Mouse (Mus musculus): ENCODE measurements at regions not wholly inside any gene's neighbourhood (a gene's known extent, or its start where the extent isn't known, plus 50 kb on each side); places are given as distances from the start of the nearest gene placed in this dataset.

- no peak for ATAC-seq (ENCODE audit: insufficient number of reproducible peaks, low FRiP score, low TSS enrichment, low read depth)
- no peak overlapping the region for H3K4me3 ChIP-seq
- H3K27ac ChIP-seq, result no peak overlapping the region
- no peaks in the 10 kb centered on the region for H3K27me3 ChIP-seq
- no peak overlapping the region for H3K4me2 ChIP-seq
- no peak overlapping the region for H3K9ac ChIP-seq
- H3K9me3 ChIP-seq, result no peaks in the 10 kb centered on the region
- H3K36me3 ChIP-seq, result no peaks in the 10 kb centered on the region
- 76% methylated on average over 3 of the region's 3 CpGs for WGBS
- no peaks in the 10 kb centered on the region for H3K4me1 ChIP-seq
These were observed 317.4 kb downstream of the Gm10184 start for GRCm38 (mm10) chr17:89592826-89593225.

GRCm38 (mm10) chr17:89559506-89559905 is 350.7 kb downstream of the Gm10184 start:
- Histone ChIP-seq H3K36me3 (no peaks in the 10 kb centered on the region), H3K9me3 (no peaks in the 10 kb centered on the region), H3K4me1 (no peaks in the 10 kb centered on the region), H3K27me3 (no peaks in the 10 kb centered on the region), H3K4me3 (no peak overlapping the region), H3K27ac (no peak overlapping the region), H3K4me2 (no peak overlapping the region), H3K9ac (no peak overlapping the region)
- ATAC-seq (ENCODE audit: insufficient number of reproducible peaks, low FRiP score, low TSS enrichment, low read depth), result no peak

- Histone ChIP-seq H3K27me3 (no peaks in the 10 kb centered on the region), H3K27ac (no peak overlapping the region), H3K9me3 (no peaks in the 10 kb centered on the region), H3K4me3 (no peak overlapping the region), H3K9ac (no peak overlapping the region), H3K4me1 (no peaks in the 10 kb centered on the region), H3K4me2 (no peak overlapping the region), H3K36me3 (no peaks in the 10 kb centered on the region)
- no peak for ATAC-seq (ENCODE audit: insufficient number of reproducible peaks, low FRiP score, low TSS enrichment, low read depth)
- WGBS, result 63% methylated on average over 1 of the region's 1 CpGs
These were observed 354.3 kb upstream of the Fshr start for GRCm38 (mm10) chr17:89554754-89555153.

GRCm38 (mm10) chr17:89553597-89553996 is 353.1 kb upstream of the Fshr start:
- Histone ChIP-seq H3K27ac (no peak overlapping the region), H3K4me3 (no peak overlapping the region), H3K27me3 (no peaks in the 10 kb centered on the region), H3K9me3 (no peaks in the 10 kb centered on the region), H3K4me1 (no peaks in the 10 kb centered on the region), H3K9ac (no peak overlapping the region), H3K36me3 (no peaks in the 10 kb centered on the region), H3K4me2 (no peak overlapping the region)
- whole genome bisulfite sequencing, result 41% methylated on average over 3 of the region's 3 CpGs
- no peak for ATAC-seq (ENCODE audit: insufficient number of reproducible peaks, low FRiP score, low TSS enrichment, low read depth)

GRCm38 (mm10) chr17:89550758-89551157 is 350.3 kb upstream of the Fshr start:
- no peaks in the 10 kb centered on the region for H3K9me3 ChIP-seq
- no peak for ATAC-seq (ENCODE audit: insufficient number of reproducible peaks, low FRiP score, low TSS enrichment, low read depth)
- H3K36me3 ChIP-seq, result no peaks in the 10 kb centered on the region
- no peak overlapping the region for H3K27ac ChIP-seq
- no peak overlapping the region for H3K9ac ChIP-seq
- H3K27me3 ChIP-seq, result no peaks in the 10 kb centered on the region
- WGBS, result 78% methylated on average over 3 of the region's 3 CpGs
- no peak overlapping the region for H3K4me2 ChIP-seq
- no peak overlapping the region for H3K4me3 ChIP-seq
- H3K4me1 ChIP-seq, result no peaks in the 10 kb centered on the region

GRCm38 (mm10) chr17:89521912-89522311 is 321.4 kb upstream of the Fshr start:
- Histone ChIP-seq H3K9ac (no peak overlapping the region), H3K27me3 (no peaks in the 10 kb centered on the region), H3K27ac (no peak overlapping the region), H3K9me3 (no peaks in the 10 kb centered on the region), H3K36me3 (no peaks in the 10 kb centered on the region), H3K4me3 (no peak overlapping the region), H3K4me1 (no peaks in the 10 kb centered on the region), H3K4me2 (no peak overlapping the region)
- ATAC-seq (ENCODE audit: insufficient number of reproducible peaks, low FRiP score, low TSS enrichment, low read depth), result no peak
- 86% methylated on average over 4 of the region's 4 CpGs for WGBS

GRCm38 (mm10) chr17:89519413-89519812 is 318.9 kb upstream of the Fshr start:
- no peak overlapping the region for H3K4me3 ChIP-seq
- no peak overlapping the region for H3K4me2 ChIP-seq
- no peaks in the 10 kb centered on the region for H3K9me3 ChIP-seq
- no peaks in the 10 kb centered on the region for H3K4me1 ChIP-seq
- no peaks in the 10 kb centered on the region for H3K27me3 ChIP-seq
- ATAC-seq (ENCODE audit: insufficient number of reproducible peaks, low FRiP score, low TSS enrichment, low read depth), result no peak
- WGBS, result 50% methylated on average over 2 of the region's 2 CpGs
- no peak overlapping the region for H3K27ac ChIP-seq
- H3K36me3 ChIP-seq, result no peaks in the 10 kb centered on the region
- no peak overlapping the region for H3K9ac ChIP-seq

GRCm38 (mm10) chr17:89505288-89505687 is 304.8 kb upstream of the Fshr start:
- Histone ChIP-seq H3K4me2 (no peak overlapping the region), H3K4me1 (no peaks in the 10 kb centered on the region), H3K9me3 (no peaks in the 10 kb centered on the region), H3K27me3 (no peaks in the 10 kb centered on the region), H3K4me3 (no peak overlapping the region), H3K36me3 (no peaks in the 10 kb centered on the region), H3K9ac (no peak overlapping the region), H3K27ac (no peak overlapping the region)
- 80% methylated on average over 3 of the region's 3 CpGs for WGBS
- no peak for ATAC-seq (ENCODE audit: insufficient number of reproducible peaks, low FRiP score, low TSS enrichment, low read depth)

GRCm38 (mm10) chr17:89493547-89493946 is 293.1 kb upstream of the Fshr start:
- Histone ChIP-seq H3K36me3 (no peaks in the 10 kb centered on the region), H3K4me3 (no peak overlapping the region), H3K9ac (no peak overlapping the region), H3K27ac (no peak overlapping the region), H3K4me2 (no peak overlapping the region), H3K27me3 (no peaks in the 10 kb centered on the region), H3K9me3 (no peaks in the 10 kb centered on the region), H3K4me1 (no peaks in the 10 kb centered on the region)
- WGBS, result 82% methylated on average over 2 of the region's 2 CpGs
- ATAC-seq (ENCODE audit: insufficient number of reproducible peaks, low FRiP score, low TSS enrichment, low read depth), result 0 out of 2 replicates have a peak, but pooled peaks have one; percentile 35

DNA sequence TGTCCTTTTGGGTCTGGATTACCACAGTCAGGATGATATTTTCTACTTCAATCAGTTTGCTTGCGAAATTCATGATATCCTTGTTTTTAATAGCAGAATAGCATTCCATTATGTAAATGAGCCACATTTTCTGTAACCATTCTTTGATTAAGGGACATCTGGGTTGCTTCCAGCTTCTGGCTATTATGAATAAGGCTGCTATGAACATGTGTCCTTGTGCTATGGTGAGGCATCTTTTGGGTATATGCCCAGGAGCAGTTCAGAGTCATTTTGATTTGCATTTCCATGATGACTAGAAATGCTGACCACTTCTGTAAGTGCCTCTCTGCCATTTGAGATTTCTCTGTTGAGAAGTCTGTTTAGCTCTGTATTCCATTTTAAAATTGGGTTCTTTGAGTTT is 266.0 kb upstream of the Fshr start:
- 95% methylated on average over 1 of the region's 1 CpGs for WGBS
- H3K4me2 ChIP-seq, result no peak overlapping the region
- H3K9ac ChIP-seq, result no peak overlapping the region
- no peaks in the 10 kb centered on the region for H3K9me3 ChIP-seq
- no peak for ATAC-seq (ENCODE audit: insufficient number of reproducible peaks, low FRiP score, low TSS enrichment, low read depth)
- no peaks in the 10 kb centered on the region for H3K4me1 ChIP-seq
- no peak overlapping the region for H3K27ac ChIP-seq
- no peaks in the 10 kb centered on the region for H3K36me3 ChIP-seq
- H3K27me3 ChIP-seq, result no peaks in the 10 kb centered on the region
- no peak overlapping the region for H3K4me3 ChIP-seq

- Histone ChIP-seq H3K36me3 (no peaks in the 10 kb centered on the region), H3K9me3 (no peaks in the 10 kb centered on the region), H3K9ac (no peak overlapping the region), H3K27me3 (no peaks in the 10 kb centered on the region), H3K4me1 (no peaks in the 10 kb centered on the region), H3K4me2 (no peak overlapping the region), H3K4me3 (no peak overlapping the region), H3K27ac (no peak overlapping the region)
- no peak for ATAC-seq (ENCODE audit: insufficient number of reproducible peaks, low FRiP score, low TSS enrichment, low read depth)
- WGBS, result 83% methylated on average over 5 of the region's 5 CpGs
These were observed 265.4 kb upstream of the Fshr start for GRCm38 (mm10) chr17:89465883-89466282.

DNA sequence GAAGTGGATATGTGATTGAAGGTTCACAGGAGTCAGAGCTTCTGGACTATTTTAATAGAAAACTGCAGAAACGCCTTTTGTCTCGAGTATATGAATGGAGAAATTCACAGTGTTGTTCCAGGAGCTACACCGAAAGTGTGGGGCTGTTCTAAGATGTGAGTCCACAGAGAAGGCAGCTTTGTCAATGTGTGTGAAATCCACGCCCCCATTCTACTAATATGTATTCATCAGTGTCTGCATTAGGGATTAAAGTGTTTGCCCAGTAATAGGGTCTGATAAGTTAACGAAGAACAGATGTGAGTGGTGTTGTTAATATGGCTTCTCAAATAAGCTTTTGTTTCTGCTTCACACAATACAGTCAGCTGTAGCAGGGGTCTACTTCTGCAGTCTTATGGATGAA is 260.0 kb upstream of the Fshr start:
- no peaks in the 10 kb centered on the region for H3K9me3 ChIP-seq
- H3K27me3 ChIP-seq, result no peaks in the 10 kb centered on the region
- no peak overlapping the region for H3K27ac ChIP-seq
- 54% methylated on average over 5 of the region's 5 CpGs for WGBS
- no peak overlapping the region for H3K4me3 ChIP-seq
- no peaks in the 10 kb centered on the region for H3K4me1 ChIP-seq
- no peak overlapping the region for H3K4me2 ChIP-seq
- no peaks in the 10 kb centered on the region for H3K36me3 ChIP-seq
- no peak overlapping the region for H3K9ac ChIP-seq
- no peak for ATAC-seq (ENCODE audit: insufficient number of reproducible peaks, low FRiP score, low TSS enrichment, low read depth)

GRCm38 (mm10) chr17:89454301-89454700 is 253.8 kb upstream of the Fshr start:
- H3K27me3 ChIP-seq, result no peaks in the 10 kb centered on the region
- no peaks in the 10 kb centered on the region for H3K4me1 ChIP-seq
- no peak for ATAC-seq (ENCODE audit: insufficient number of reproducible peaks, low FRiP score, low TSS enrichment, low read depth)
- no peak overlapping the region for H3K27ac ChIP-seq
- H3K4me2 ChIP-seq, result no peak overlapping the region
- WGBS, result 90% methylated on average over 3 of the region's 3 CpGs
- H3K4me3 ChIP-seq, result no peak overlapping the region
- H3K9me3 ChIP-seq, result no peaks in the 10 kb centered on the region
- no peak overlapping the region for H3K9ac ChIP-seq
- no peaks in the 10 kb centered on the region for H3K36me3 ChIP-seq
